Mouse (Mus musculus): ENCODE data around the gene Ano6. TPM values are rescaled to one million over a fixed set of nuclear protein-coding genes. Genes with fewer than 3 reads are reported as not detected.
A peak's percentile ranks its signal among the peaks of the same experiment; 100 is the strongest.

The Ano6 gene
- polyA plus RNA-seq, 1 experiment from 2014 or later, result 27.8 TPM

GRCm38 (mm10) chr15:96002958-96003601 lies 212.4 kb downstream of the Ano6 start:
- Histone ChIP-seq H3K9ac (replicated peaks; ENCODE audit: low read length) (no peak overlapping the region), H3K4me2 (ENCODE audit: low read length) (no peak overlapping the region), H3K9me3 (ENCODE audit: control insufficient read depth, low read length) (no peaks in the 10 kb centered on the region; the same call in 1 of the 2 replicates), H3K36me3 (ENCODE audit: control insufficient read depth, insufficient read depth, low read length) (no peaks in the 10 kb centered on the region), H3K4me1 (ENCODE audit: control insufficient read depth, insufficient read depth, low read length) (no peaks in the 10 kb centered on the region), H3K27ac (replicated peaks; ENCODE audit: low read depth, low read length) (no peak overlapping the region), H3K27me3 (ENCODE audit: control insufficient read depth, insufficient read depth, low read length) (no peaks in the 10 kb centered on the region), H3K4me3 (replicated peaks; ENCODE audit: low read depth, low read length) (no peak overlapping the region)
- 87% methylated on average over 6 of the region's 6 CpGs for WGBS
- DNase-seq, result no peak
- ATAC-seq (ENCODE audit: low FRiP score, low TSS enrichment), result no peak

GRCm38 (mm10) chr15:96011640-96012390 lies 221.2 kb downstream of the Ano6 start:
- ATAC-seq (ENCODE audit: low FRiP score, low TSS enrichment) (no peak), DNase-seq (no peak)
- 92% methylated on average over 16 of the region's 16 CpGs for WGBS
- H3K27me3 ChIP-seq (ENCODE audit: control insufficient read depth, insufficient read depth, low read length), result no peaks in the 10 kb centered on the region
- no peaks in the 10 kb centered on the region for H3K4me1 ChIP-seq (ENCODE audit: control insufficient read depth, insufficient read depth, low read length)
- H3K4me2 ChIP-seq (ENCODE audit: low read length), result no peak overlapping the region
- H3K36me3 ChIP-seq (ENCODE audit: control insufficient read depth, insufficient read depth, low read length), result no peaks in the 10 kb centered on the region
- H3K4me3 ChIP-seq (replicated peaks; ENCODE audit: low read depth, low read length), result no peak overlapping the region
- H3K27ac ChIP-seq (replicated peaks; ENCODE audit: low read depth, low read length), result peak overlapping the region; percentile 61; the same call in 1 of the 2 replicates
- H3K9me3 ChIP-seq (ENCODE audit: control insufficient read depth, low read length), result peaks cover 4% of the 10 kb centered on the region
- H3K9ac ChIP-seq (replicated peaks; ENCODE audit: low read length), result no peak overlapping the region

GRCm38 (mm10) chr15:96012391-96012775 lies 221.7 kb downstream of the Ano6 start:
- DNase-seq (peak; percentile 37), ATAC-seq (ENCODE audit: low FRiP score, low TSS enrichment) (peak; percentile 55; the same call in 1 of the 2 replicates)
- no peak overlapping the region for H3K4me3 ChIP-seq (replicated peaks; ENCODE audit: low read depth, low read length)
- no peaks in the 10 kb centered on the region for H3K36me3 ChIP-seq (ENCODE audit: control insufficient read depth, insufficient read depth, low read length)
- H3K4me1 ChIP-seq (ENCODE audit: control insufficient read depth, insufficient read depth, low read length), result no peaks in the 10 kb centered on the region
- WGBS, result 46% methylated on average over 8 of the region's 8 CpGs
- H3K27ac ChIP-seq (replicated peaks; ENCODE audit: low read depth, low read length), result peak overlapping the region; percentile 61
- H3K27me3 ChIP-seq (ENCODE audit: control insufficient read depth, insufficient read depth, low read length), result no peaks in the 10 kb centered on the region
- peaks cover 8% of the 10 kb centered on the region for H3K9me3 ChIP-seq (ENCODE audit: control insufficient read depth, low read length)
- 0 out of 2 replicates have a peak overlapping the region, but pooled peaks have one; percentile 4 for H3K4me2 ChIP-seq (ENCODE audit: low read length)
- no peak overlapping the region for H3K9ac ChIP-seq (replicated peaks; ENCODE audit: low read length)

GRCm38 (mm10) chr15:96014501-96014900 lies 223.9 kb downstream of the Ano6 start:
- Histone ChIP-seq H3K9ac (replicated peaks; ENCODE audit: low read length) (no peak overlapping the region), H3K27me3 (ENCODE audit: control insufficient read depth, insufficient read depth, low read length) (no peaks in the 10 kb centered on the region), H3K4me1 (ENCODE audit: control insufficient read depth, insufficient read depth, low read length) (no peaks in the 10 kb centered on the region), H3K27ac (replicated peaks; ENCODE audit: low read depth, low read length) (no peak overlapping the region), H3K4me3 (replicated peaks; ENCODE audit: low read depth, low read length) (no peak overlapping the region), H3K4me2 (ENCODE audit: low read length) (no peak overlapping the region), H3K9me3 (ENCODE audit: control insufficient read depth, low read length) (peaks cover 8% of the 10 kb centered on the region), H3K36me3 (ENCODE audit: control insufficient read depth, insufficient read depth, low read length) (no peaks in the 10 kb centered on the region)
- WGBS, result 97% methylated on average over 4 of the region's 4 CpGs
- DNase-seq, result no peak
- ATAC-seq (ENCODE audit: low FRiP score, low TSS enrichment), result no peak

- Histone ChIP-seq H3K4me3 (replicated peaks; ENCODE audit: low read depth, low read length) (no peak overlapping the region), H3K27ac (replicated peaks; ENCODE audit: low read depth, low read length) (no peak overlapping the region), H3K4me1 (ENCODE audit: control insufficient read depth, insufficient read depth, low read length) (no peaks in the 10 kb centered on the region), H3K9ac (replicated peaks; ENCODE audit: low read length) (no peak overlapping the region), H3K4me2 (ENCODE audit: low read length) (no peak overlapping the region), H3K36me3 (ENCODE audit: control insufficient read depth, insufficient read depth, low read length) (no peaks in the 10 kb centered on the region), H3K9me3 (ENCODE audit: control insufficient read depth, low read length) (peaks cover 8% of the 10 kb centered on the region), H3K27me3 (ENCODE audit: control insufficient read depth, insufficient read depth, low read length) (no peaks in the 10 kb centered on the region)
- no peak for ATAC-seq (ENCODE audit: low FRiP score, low TSS enrichment)
- no peak for DNase-seq
- WGBS, result 93% methylated on average over 3 of the region's 3 CpGs
Measured at GRCm38 (mm10) chr15:96020465-96020864, 229.8 kb downstream of the Ano6 start.

- Histone ChIP-seq H3K36me3 (ENCODE audit: control insufficient read depth, insufficient read depth, low read length) (no peaks in the 10 kb centered on the region), H3K27ac (replicated peaks; ENCODE audit: low read depth, low read length) (no peak overlapping the region), H3K9ac (replicated peaks; ENCODE audit: low read length) (no peak overlapping the region), H3K9me3 (ENCODE audit: control insufficient read depth, low read length) (peaks cover 7% of the 10 kb centered on the region), H3K4me1 (ENCODE audit: control insufficient read depth, insufficient read depth, low read length) (no peaks in the 10 kb centered on the region), H3K4me3 (replicated peaks; ENCODE audit: low read depth, low read length) (no peak overlapping the region), H3K4me2 (ENCODE audit: low read length) (no peak overlapping the region), H3K27me3 (ENCODE audit: control insufficient read depth, insufficient read depth, low read length) (no peaks in the 10 kb centered on the region)
- DNase-seq (peak; percentile 73), ATAC-seq (ENCODE audit: low FRiP score, low TSS enrichment) (no peak)
- WGBS, result 55% methylated on average over 10 of the region's 10 CpGs
Measured at GRCm38 (mm10) chr15:96021506-96021905, 230.9 kb downstream of the Ano6 start.

Small RNA genes lying within 50 kb of the gene (microRNA-seq; reads per million reads assigned to microRNA genes)
- gene Gm25070, result not detected

Other genes with a start within 250 kb of the Ano6 start
- gene Dbx2, start 134.9 kb upstream of the Ano6 start, polyA plus RNA-seq (2014; fragmentation: Nextera tagmentation; extraction: Ambion mirVana), result 3.1 and 9.0 TPM in 2 replicates